Mouse (Mus musculus): ENCODE results near the gene Lrrc39.

Gene Lrrc39

GRCm38 (mm10) chr3:116614295-116614892 is 51.6 kb downstream of the Lrrc39 start, which contains the start of gene Trmt13:
Gene Trmt13, minus strand, starts transcription at chr3:116614587.
- DNase-seq (ENCODE audit: low read depth): no peak

DNA sequence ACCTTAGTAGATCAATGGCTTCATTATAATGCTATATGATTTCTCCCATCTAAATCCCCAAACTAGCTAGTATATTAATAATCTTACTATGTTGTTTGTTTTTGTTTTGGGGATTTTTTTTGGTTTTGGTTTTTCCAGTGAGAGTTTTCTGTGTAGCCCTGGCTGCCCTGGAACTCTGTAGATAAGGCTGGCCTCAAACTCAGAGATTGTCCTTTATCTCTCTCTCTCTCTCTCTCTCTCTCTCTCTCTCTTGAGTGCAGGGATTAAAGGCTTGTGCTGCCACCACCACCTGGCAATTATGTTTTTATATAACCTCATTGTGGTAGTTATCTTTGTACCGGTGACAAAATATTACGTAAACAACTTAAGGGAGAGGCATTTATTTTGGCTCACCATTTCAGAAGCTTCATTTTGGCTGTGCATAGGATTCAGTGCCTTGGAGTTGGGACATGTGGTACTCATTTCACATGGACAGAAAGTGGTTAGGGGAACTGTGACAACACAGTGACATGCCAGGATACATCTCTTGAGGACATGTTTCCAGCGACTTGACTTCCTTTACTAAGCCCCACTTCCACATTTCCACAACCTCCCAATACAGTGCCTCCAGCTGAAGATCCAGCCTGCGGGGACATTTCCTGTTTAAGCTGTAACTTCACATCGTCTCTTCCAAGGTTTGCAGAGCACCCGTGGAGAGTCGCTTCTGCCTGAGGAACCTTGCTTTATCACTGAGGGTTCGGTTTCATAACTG is 52.7 kb downstream of the Lrrc39 start:
- no peak for DNase-seq (ENCODE audit: low read depth)

DNA sequence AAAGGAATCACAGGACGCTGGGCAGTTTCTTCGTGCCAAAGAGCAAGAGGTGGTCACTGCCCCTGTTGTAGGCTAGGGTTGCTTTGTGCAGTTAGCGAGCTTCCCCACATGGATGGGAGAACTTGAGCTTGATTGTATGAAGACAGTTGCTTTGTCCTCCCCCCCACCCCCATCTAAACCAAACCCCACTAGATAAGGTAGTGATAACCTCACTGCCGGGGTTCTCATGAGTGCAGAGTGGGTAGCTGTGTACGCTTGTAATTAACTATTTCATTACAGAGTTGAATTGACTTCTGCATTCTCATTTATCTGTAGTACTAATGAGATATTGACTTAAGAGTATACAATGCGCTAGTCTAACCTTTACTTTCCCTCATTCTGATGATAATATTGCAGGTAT is 56.1 kb downstream of the Lrrc39 start:
- DNase-seq (ENCODE audit: low read depth): no peak

GRCm38 (mm10) chr3:116620636-116621370 is 58.0 kb downstream of the Lrrc39 start:
- DNase-seq (ENCODE audit: low read depth): no peak

- no peak for DNase-seq (ENCODE audit: low read depth)
Observed at GRCm38 (mm10) chr3:116622641-116623040, 59.9 kb downstream of the Lrrc39 start.

- DNase-seq (ENCODE audit: low read depth): no peak
Observed at GRCm38 (mm10) chr3:116631459-116631858, 68.7 kb downstream of the Lrrc39 start.

All from induced T-regulatory cell, adult 2 months (primary cell).